Mouse (Mus musculus): Measurements from ENCODE around the gene Lzic.

DNA sequence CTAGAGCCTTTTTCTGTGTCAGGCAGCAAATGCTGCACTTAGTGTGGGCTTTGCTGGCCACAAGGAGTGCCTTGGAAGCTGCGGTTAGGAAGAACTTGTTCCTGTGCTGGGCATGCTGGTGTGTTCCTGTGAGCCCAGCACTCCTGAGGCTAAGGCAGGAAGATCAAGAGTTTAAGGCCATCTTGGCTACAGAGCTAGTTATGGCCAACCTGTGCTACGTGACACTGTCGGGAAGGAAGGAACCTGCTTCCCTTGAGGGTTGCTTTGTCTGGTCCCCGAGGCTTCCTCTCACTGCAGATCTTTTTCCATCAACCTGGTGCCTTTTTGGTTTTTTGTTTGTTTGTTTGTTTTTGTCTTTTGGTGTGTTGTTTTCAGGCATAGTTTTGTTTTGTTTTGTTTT, 40.1 kb downstream of the Lzic start:
- TF ChIP-seq POLR2A (IDR thresholded peaks at IDR 0.05; ENCODE audit: extremely low read depth, insufficient read depth, low read length) (no peak), CTCF (IDR thresholded peaks at IDR 0.05; ENCODE audit: low read depth, low read length) (no peak)

Data from liver, adult 2 months (tissue).